Mouse (Mus musculus) CH12.LX (cell line): Measurements from ENCODE around the gene Utp14b.

ENCODE experiments used
- CTCF ChIP-seq, 2 experiments: IDR thresholded peaks in 1 of 2; conservative IDR thresholded peaks in 1 of 2; 2 replicates each; pipeline ENCODE4 v1.5.1; 2011 to 2012; ENCODE audit warnings: low read depth in 2 of 2, low read length in 2 of 2, improper control_type of control experiment in 1 of 2, inconsistent platforms in 1 of 2, mild to moderate bottlenecking in 1 of 2, moderate library complexity in 1 of 2
- EP300 ChIP-seq: IDR thresholded peaks from 2 replicates; pipeline ENCODE4 v1.6.1; 2011; ENCODE audit warnings: low read length, improper control_type of control experiment
- GABPA ChIP-seq: IDR thresholded peaks from 2 replicates; pipeline ENCODE4 v1.6.1; 2012; ENCODE audit warnings: low read depth, low read length, improper control_type of control experiment, inconsistent platforms; ENCODE audit not compliant: insufficient replicate concordance
- MEF2A ChIP-seq: IDR thresholded peaks from 2 replicates; pipeline ENCODE4 v1.6.1; 2014; ENCODE audit warnings: low read depth, mild to moderate bottlenecking, inconsistent platforms, low read length, improper control_type of control experiment, borderline replicate concordance
- MXI1 ChIP-seq: IDR thresholded peaks from 2 replicates; pipeline ENCODE4 v1.6.1; 2011; ENCODE audit warnings: mild to moderate bottlenecking, low read depth, low read length, improper control_type of control experiment
- POLR2A ChIP-seq: IDR thresholded peaks from 2 replicates; pipeline ENCODE4 v1.6.1; 2011; ENCODE audit warnings: low read depth, mild to moderate bottlenecking, improper control_type of control experiment, low read length
- POLR2AphosphoS2 ChIP-seq: IDR thresholded peaks from 2 replicates; pipeline ENCODE4 v1.6.1; 2011; ENCODE audit warnings: low read depth, low read length, improper control_type of control experiment
- RCOR1 ChIP-seq: conservative IDR thresholded peaks from 2 replicates; pipeline ENCODE4 v1.6.1; 2012; ENCODE audit warnings: low read depth, mild to moderate bottlenecking, inconsistent platforms, low read length, improper control_type of control experiment
- TCF12 ChIP-seq: IDR thresholded peaks from 2 replicates; pipeline ENCODE4 v1.6.1; 2014; ENCODE audit warnings: low read depth, mild to moderate bottlenecking, inconsistent platforms, low read length, improper control_type of control experiment
- USF1 ChIP-seq: IDR thresholded peaks from 2 replicates; pipeline ENCODE4 v1.6.1; 2014; ENCODE audit warnings: low read depth, mild to moderate bottlenecking, inconsistent platforms, low read length, improper control_type of control experiment
- USF2 ChIP-seq: conservative IDR thresholded peaks from 2 replicates; pipeline ENCODE4 v1.6.1; 2011; ENCODE audit warnings: low read depth, low read length, improper control_type of control experiment
- ZC3H11A ChIP-seq: IDR thresholded peaks from 2 replicates; pipeline ENCODE4 v1.6.1; 2012; ENCODE audit warnings: low read depth, mild to moderate bottlenecking, inconsistent platforms, low read length, improper control_type of control experiment

DNA sequence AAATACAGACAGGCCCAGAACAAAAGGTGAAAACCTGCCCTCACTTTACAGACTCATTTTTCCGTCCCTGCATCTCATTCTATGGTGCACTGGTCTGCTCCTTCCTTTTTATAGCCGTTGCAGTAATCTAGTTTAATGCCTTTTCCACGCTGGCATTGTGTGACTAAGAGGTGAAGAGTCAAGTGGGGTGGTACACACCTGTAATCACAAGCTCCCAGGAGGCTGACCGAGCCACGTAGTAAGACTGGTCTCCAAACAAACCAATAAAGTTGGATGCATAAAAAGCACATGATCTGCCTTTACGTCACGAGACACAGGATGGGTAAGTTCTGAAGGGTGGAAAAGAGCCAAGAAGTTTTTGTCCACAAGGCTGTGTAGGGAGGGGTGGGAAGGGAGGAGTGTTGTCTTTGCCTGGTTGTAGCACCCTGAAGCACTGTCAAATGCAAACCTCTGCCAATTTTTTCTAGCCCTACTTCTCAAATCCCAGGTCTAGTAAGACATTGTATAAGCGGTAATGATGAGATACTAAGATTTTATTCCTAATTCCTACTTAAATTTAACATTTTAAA is 10.4 kb upstream of the Utp14b start:
- TF ChIP-seq POLR2A (no peak), CTCF (conservative IDR thresholded peaks at IDR 0.05 in 1 of 2, IDR thresholded peaks at IDR 0.05 in 1 of 2; ENCODE audit: low read depth in 2 of 2, low read length in 2 of 2) (no peak), ZC3H11A (no peak), MEF2A (no peak), USF2 (no peak), EP300 (no peak), TCF12 (no peak), USF1 (no peak), RCOR1 (no peak), MXI1 (no peak), GABPA (no peak), POLR2AphosphoS2 (no peak)
